Mouse (Mus musculus): Measurements from ENCODE around the gene Fam117b.

Gene Fam117b

GRCm38 (mm10) chr1:59995646-59996045 is 82.8 kb downstream of the Fam117b start:
- DNase-seq, result no peak

DNA sequence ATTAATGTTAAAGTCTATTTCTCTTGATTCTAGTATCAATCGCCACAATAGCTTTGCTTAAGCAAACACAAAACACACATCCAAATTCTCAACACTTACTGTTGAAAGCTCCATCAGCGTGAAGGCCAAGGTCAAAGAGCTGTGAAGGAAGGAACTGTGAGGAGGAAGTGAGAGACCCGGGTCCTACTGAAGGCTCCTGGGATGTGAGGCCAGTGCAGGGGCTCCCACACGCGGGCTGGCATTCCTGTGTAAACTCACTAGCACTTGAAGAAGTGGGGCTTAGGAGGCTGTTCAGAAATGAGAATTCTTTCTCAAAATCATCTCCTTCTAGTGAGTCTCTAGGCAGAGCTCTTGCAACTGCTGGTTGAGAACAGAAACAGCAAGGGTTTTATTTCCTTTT is 84.5 kb downstream of the Fam117b start:
- DNase-seq, result no peak

DNA sequence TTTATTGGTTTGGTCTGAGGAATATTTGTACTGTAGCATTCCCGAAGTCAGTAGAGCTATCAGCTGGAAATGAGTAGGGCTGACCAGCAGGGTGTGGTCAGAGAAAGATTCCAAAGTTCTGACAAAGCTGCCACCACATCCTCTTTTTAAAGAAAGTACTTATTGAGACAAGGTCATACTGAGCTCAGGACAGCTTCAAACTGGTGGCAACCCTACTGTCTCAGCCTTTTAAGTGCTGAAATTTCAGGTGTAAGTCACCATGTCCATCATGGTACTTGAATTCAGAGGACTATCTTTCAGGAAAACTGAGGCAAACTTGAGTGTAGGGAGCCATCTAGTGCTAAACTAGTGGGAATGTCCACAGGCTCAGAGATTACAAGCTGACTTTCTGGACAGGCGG is 87.5 kb downstream of the Fam117b start:
- DNase-seq, result peak in 1 of 2 experiments; percentile 13

GRCm38 (mm10) chr1:60007337-60007736 is 94.5 kb downstream of the Fam117b start:
- DNase-seq, result no peak

DNA sequence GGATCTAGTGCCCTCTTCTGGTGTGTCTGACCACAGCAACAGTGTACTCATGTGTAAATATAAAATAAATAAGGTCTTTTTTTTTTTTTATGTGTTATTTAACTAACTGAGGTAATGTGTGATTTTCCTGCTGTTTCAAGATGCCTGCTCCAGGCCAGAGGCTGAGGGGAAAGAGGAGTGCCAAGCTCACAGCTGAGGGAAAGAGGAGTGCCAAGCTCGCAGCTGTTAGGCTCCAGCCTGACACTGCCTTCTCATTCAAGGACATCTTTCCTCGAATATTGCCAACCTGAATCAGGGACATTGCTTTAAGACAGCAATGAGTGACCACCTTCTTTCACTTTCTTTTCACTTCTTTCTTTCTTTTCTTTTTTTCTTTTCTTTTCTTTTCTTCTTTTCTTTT is 95.9 kb downstream of the Fam117b start:
- DNase-seq, result no peak

GRCm38 (mm10) chr1:60013779-60014178 is 101.0 kb downstream of the Fam117b start:
- DNase-seq, result no peak

- DNase-seq, result no peak
Observed at GRCm38 (mm10) chr1:60015511-60015910, 102.7 kb downstream of the Fam117b start.

- no peak for DNase-seq
Observed at GRCm38 (mm10) chr1:60016136-60016611, 103.4 kb downstream of the Fam117b start.

DNA sequence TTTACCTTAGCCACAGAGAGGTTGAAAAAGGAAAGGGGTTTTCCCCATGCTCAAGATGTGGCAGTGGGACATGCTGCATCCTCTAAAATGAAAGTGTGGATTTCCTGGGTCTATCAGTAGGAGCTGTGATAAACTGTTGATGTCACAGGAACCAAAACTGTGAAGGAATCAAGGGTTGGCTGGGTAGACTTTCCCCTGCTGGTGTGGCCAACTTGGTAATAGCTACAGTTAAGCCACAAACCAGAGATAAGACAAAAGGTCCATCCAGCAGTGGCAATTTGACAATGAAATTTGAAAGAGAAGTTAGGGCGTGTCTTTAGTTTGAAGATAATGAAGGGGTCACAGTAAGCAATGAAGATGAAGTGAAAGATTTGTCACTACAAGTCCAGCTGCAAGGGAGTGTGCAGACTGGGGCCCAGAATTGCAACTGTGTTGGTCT is 104.2 kb downstream of the Fam117b start:
- no peak for DNase-seq
